Mouse (Mus musculus) forebrain, postnatal 0 days (tissue): Measurements from ENCODE around the gene Cnksr2. TPM values are rescaled to one million over a fixed set of nuclear protein-coding genes. Genes with fewer than 3 reads are reported as not detected.

Experiments
- ATAC-seq: fragments of 200-750 bp; cut with Nextera tagmentation; 2 replicates; pipeline ENCODE4 v1.8.0; 2017; ENCODE audit warnings: mild to moderate bottlenecking, moderate library complexity
- DNase-seq: peaks from one replicate; pipeline ENCODE4 v3.0.0-alpha.2; 2015
- H3K27ac ChIP-seq: fragments of 300-500 bp; sonication (generic); 2 replicates; pipeline ENCODE4 v1.5.1; 2014; ENCODE audit warnings: low read depth, mild to moderate bottlenecking, antibody characterized with exemption, low read length, moderate library complexity, mixed read lengths
- H3K27me3 ChIP-seq: fragments of 300-500 bp; sonication (generic); 2 replicates; pipeline ENCODE4 v1.6.1; 2014; ENCODE audit warnings: mild to moderate bottlenecking, low read length, mixed read lengths; ENCODE audit not compliant: insufficient read depth
- H3K36me3 ChIP-seq: fragments of 300-500 bp; sonication (generic); 2 replicates; pipeline ENCODE4 v1.6.1; 2014; ENCODE audit warnings: mild to moderate bottlenecking, moderate library complexity; ENCODE audit not compliant: insufficient read depth
- H3K4me1 ChIP-seq: fragments of 300-500 bp; sonication (generic); 2 replicates; pipeline ENCODE4 v1.6.1; 2014; ENCODE audit warnings: antibody characterized with exemption; ENCODE audit not compliant: insufficient read depth
- H3K4me2 ChIP-seq: fragments of 300-500 bp; sonication (generic); 2 replicates; pipeline ENCODE4 v1.6.1; 2014; ENCODE audit warnings: low read depth, mild to moderate bottlenecking, moderate library complexity
- H3K4me3 ChIP-seq: fragments of 300-500 bp; sonication (generic); 2 replicates; pipeline ENCODE4 v1.5.1; 2014; ENCODE audit warnings: low read depth, low read length, mixed read lengths
- H3K9ac ChIP-seq: fragments of 300-500 bp; sonication (generic); 2 replicates; pipeline ENCODE4 v1.6.1; 2014; ENCODE audit warnings: mild to moderate bottlenecking
- H3K9me3 ChIP-seq: fragments of 300-500 bp; sonication (generic); 2 replicates; pipeline ENCODE4 v1.6.1; 2016; ENCODE audit warnings: low read length
- CTCF ChIP-seq: sonication (generic); IDR thresholded peaks from 2 replicates; pipeline ENCODE4 v1.5.1; 2016; ENCODE audit warnings: antibody characterized with exemption, control low read depth, low read depth
- WGBS: fragments of 180-500 bp; shearing (Covaris S2); extraction: QIAGEN DNeasy Blood & Tissue Kit; methylation state at CpG from one replicate; pipeline ENCODE4 v1.1.7; 2014; 5-methylcytosine and 5-hydroxymethylcytosine counted together
- polyA plus RNA-seq: library from polyadenylated mRNA; unstranded; fragments of >200 nt; fragmentation: Nextera tagmentation; extraction: Ambion mirVana; gene quantifications from 2 replicates; pipeline ENCODE4 v1.2.1, GENCODE M21; 2015
- total RNA-seq: library from RNA; depleted of rRNA; stranded (reverse); fragments of >200 nt; gene quantifications from 2 replicates; pipeline ENCODE4 v1.2.3, GENCODE M21; 2014

Cnksr2 gene
- total and polyA plus RNA-seq, 2 experiments from 2014 or later, result 17.1 to 34.9 TPM

- TF ChIP-seq CTCF, result no peak
- Histone ChIP-seq H3K9ac (no peak overlapping the region), H3K27ac (no peak overlapping the region), H3K9me3 (no peaks in the 10 kb centered on the region), H3K36me3 (no peaks in the 10 kb centered on the region), H3K4me1 (no peaks in the 10 kb centered on the region), H3K4me3 (no peak overlapping the region), H3K4me2 (no peak overlapping the region), H3K27me3 (no peaks in the 10 kb centered on the region)
- WGBS, result 91% methylated on average over 1 of the region's 1 CpGs
- ATAC-seq, result no peak
- no peak for DNase-seq
Observed at GRCm38 (mm10) chrX:157936611-157937010, 106.5 kb downstream of the Cnksr2 start.

- Histone ChIP-seq H3K4me2 (no peak overlapping the region), H3K27ac (no peak overlapping the region), H3K4me1 (no peaks in the 10 kb centered on the region), H3K9me3 (no peaks in the 10 kb centered on the region), H3K36me3 (no peaks in the 10 kb centered on the region), H3K4me3 (no peak overlapping the region), H3K9ac (no peak overlapping the region), H3K27me3 (no peaks in the 10 kb centered on the region)
- WGBS, result 73% methylated on average over 3 of the region's 3 CpGs
- no peak for TF ChIP-seq CTCF
- ATAC-seq, result no peak
- no peak for DNase-seq
Observed at GRCm38 (mm10) chrX:157920093-157920492, 123.0 kb downstream of the Cnksr2 start.

- Histone ChIP-seq H3K9me3 (no peaks in the 10 kb centered on the region), H3K27me3 (no peaks in the 10 kb centered on the region), H3K36me3 (no peaks in the 10 kb centered on the region), H3K9ac (no peak overlapping the region), H3K27ac (no peak overlapping the region), H3K4me2 (no peak overlapping the region), H3K4me3 (no peak overlapping the region), H3K4me1 (no peaks in the 10 kb centered on the region)
- WGBS, result 62% methylated on average over 4 of the region's 4 CpGs
- DNase-seq (peak; percentile 20), ATAC-seq (peak; percentile 55; the same call in 1 of the 2 replicates)
- no peak for TF ChIP-seq CTCF
Observed at GRCm38 (mm10) chrX:157829983-157830382, 213.1 kb downstream of the Cnksr2 start.

- no peak for DNase-seq
- Histone ChIP-seq H3K4me3 (no peak overlapping the region), H3K27ac (no peak overlapping the region), H3K9me3 (no peaks in the 10 kb centered on the region), H3K36me3 (no peaks in the 10 kb centered on the region), H3K27me3 (no peaks in the 10 kb centered on the region), H3K9ac (no peak overlapping the region), H3K4me2 (no peak overlapping the region), H3K4me1 (no peaks in the 10 kb centered on the region)
- peak; percentile 12 for ATAC-seq
- no peak for TF ChIP-seq CTCF
- WGBS, result 81% methylated on average over 13 of the region's 13 CpGs
Observed at GRCm38 (mm10) chrX:157818921-157819260, 224.2 kb downstream of the Cnksr2 start.

GRCm38 (mm10) chrX:157818207-157818920 lies 224.7 kb downstream of the Cnksr2 start, which contains the start of gene Klhl34:
Klhl34 (plus strand) TSS chrX:157818435.
- no peaks in the 10 kb centered on the region for H3K9me3 ChIP-seq
- no peak within 1 kb of the TSS for H3K9ac ChIP-seq
- H3K27me3 ChIP-seq, result no peaks in the 10 kb centered on the region
- ATAC-seq (peak; percentile 52), DNase-seq (peak; percentile 25)
- peak within 1 kb of the TSS; percentile 43 for H3K4me2 ChIP-seq
- WGBS, result 45% methylated on average over 28 of the region's 28 CpGs
- no peak within 1 kb of the TSS for H3K27ac ChIP-seq
- H3K4me1 ChIP-seq, result no peaks in the 10 kb centered on the region
- no peak for TF ChIP-seq CTCF
- H3K4me3 ChIP-seq, result no peak within 1 kb of the TSS
- no peaks in the 10 kb centered on the region for H3K36me3 ChIP-seq

GRCm38 (mm10) chrX:157817571-157818206 lies 225.4 kb downstream of the Cnksr2 start:
- H3K4me1 ChIP-seq, result no peaks in the 10 kb centered on the region
- WGBS, result 31% methylated on average over 31 of the region's 31 CpGs
- H3K9me3 ChIP-seq, result no peaks in the 10 kb centered on the region
- no peak overlapping the region for H3K27ac ChIP-seq
- peak overlapping the region; percentile 43 for H3K4me2 ChIP-seq
- H3K27me3 ChIP-seq, result no peaks in the 10 kb centered on the region
- ATAC-seq, result peak; percentile 55
- H3K4me3 ChIP-seq, result no peak overlapping the region
- no peak overlapping the region for H3K9ac ChIP-seq
- no peaks in the 10 kb centered on the region for H3K36me3 ChIP-seq
- no peak for TF ChIP-seq CTCF
- DNase-seq, result no peak

GRCm38 (mm10) chrX:157809721-157810120 lies 233.4 kb downstream of the Cnksr2 start:
- TF ChIP-seq CTCF, result no peak
- no peak for DNase-seq
- Histone ChIP-seq H3K4me3 (no peak overlapping the region), H3K27ac (no peak overlapping the region), H3K4me2 (no peak overlapping the region), H3K9ac (no peak overlapping the region), H3K36me3 (no peaks in the 10 kb centered on the region), H3K27me3 (no peaks in the 10 kb centered on the region), H3K9me3 (no peaks in the 10 kb centered on the region), H3K4me1 (no peaks in the 10 kb centered on the region)
- WGBS, result 64% methylated on average over 1 of the region's 1 CpGs
- ATAC-seq, result no peak
